Mouse (Mus musculus): ENCODE results near the gene Sh3kbp1. TPM values are rescaled to one million over a fixed set of nuclear protein-coding genes. Genes with fewer than 3 reads are reported as not detected.

Sh3kbp1 gene
- polyA plus RNA-seq, 1 experiment from 2014 or later: 35.0 TPM

DNA sequence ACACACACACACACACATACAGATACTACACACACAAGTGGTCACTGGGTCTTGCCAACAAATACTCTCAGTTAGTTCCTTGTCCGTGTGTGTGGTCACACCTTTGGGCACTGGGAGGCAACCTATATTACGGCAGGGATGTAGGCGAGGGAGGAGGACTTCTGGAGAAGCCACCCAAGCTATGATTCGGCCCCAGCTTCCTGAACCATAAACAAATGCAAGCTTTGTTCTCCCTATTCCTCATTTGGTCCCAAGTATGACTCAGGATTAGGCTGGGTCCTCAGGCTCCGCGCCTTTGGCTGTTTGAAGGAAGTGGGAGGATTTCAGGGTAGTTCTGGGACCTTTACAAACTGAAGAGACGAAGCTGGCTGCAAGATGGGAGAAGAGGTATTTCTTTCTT lies 213.2 kb downstream of the Sh3kbp1 start:
- H3K27me3 ChIP-seq (ENCODE audit: control insufficient read depth, insufficient read depth, low read length): no peaks in the 10 kb centered on the region
- H3K4me1 ChIP-seq (ENCODE audit: control insufficient read depth, insufficient read depth, low read length): no peaks in the 10 kb centered on the region
- no peak overlapping the region for H3K9ac ChIP-seq (replicated peaks; ENCODE audit: low read depth, low read length)
- H3K27ac ChIP-seq (ENCODE audit: low read length): no peak overlapping the region
- WGBS: 60% methylated on average over 7 of the region's 7 CpGs
- no peaks in the 10 kb centered on the region for H3K36me3 ChIP-seq (ENCODE audit: control insufficient read depth, insufficient read depth, low read length)
- H3K9me3 ChIP-seq (ENCODE audit: control insufficient read depth, low read depth, low read length): no peaks in the 10 kb centered on the region
- ATAC-seq (ENCODE audit: insufficient number of reproducible peaks, insufficient read depth, low FRiP score, low read depth): no peak
- H3K4me3 ChIP-seq (ENCODE audit: low read depth, low read length): no peak overlapping the region
- H3K4me2 ChIP-seq (replicated peaks; ENCODE audit: low read depth, low read length): no peak overlapping the region

DNA sequence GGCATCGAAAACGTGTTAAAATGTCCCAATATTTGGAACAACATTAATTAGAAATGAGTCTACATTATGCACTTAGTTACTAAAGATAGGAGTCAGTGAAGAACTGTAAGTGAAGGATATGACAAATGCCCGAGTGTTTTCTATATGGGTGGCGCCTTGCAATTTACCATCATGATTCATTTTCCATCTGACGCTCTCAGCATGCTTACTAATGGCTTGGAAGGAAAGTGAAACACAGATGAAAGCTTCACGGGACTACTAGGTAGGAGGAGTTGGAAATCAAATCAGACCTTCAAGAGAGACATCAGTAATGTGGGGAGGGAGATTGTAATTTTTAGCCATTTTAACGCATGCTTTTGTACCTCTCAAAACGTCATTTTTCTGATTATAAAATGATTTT lies 223.7 kb downstream of the Sh3kbp1 start:
- Histone ChIP-seq H3K27ac (ENCODE audit: low read length) (no peak overlapping the region), H3K27me3 (ENCODE audit: control insufficient read depth, insufficient read depth, low read length) (no peaks in the 10 kb centered on the region), H3K4me2 (replicated peaks; ENCODE audit: low read depth, low read length) (no peak overlapping the region), H3K9me3 (ENCODE audit: control insufficient read depth, low read depth, low read length) (no peaks in the 10 kb centered on the region), H3K4me1 (ENCODE audit: control insufficient read depth, insufficient read depth, low read length) (no peaks in the 10 kb centered on the region), H3K4me3 (ENCODE audit: low read depth, low read length) (no peak overlapping the region), H3K36me3 (ENCODE audit: control insufficient read depth, insufficient read depth, low read length) (no peaks in the 10 kb centered on the region), H3K9ac (replicated peaks; ENCODE audit: low read depth, low read length) (no peak overlapping the region)
- no peak for ATAC-seq (ENCODE audit: insufficient number of reproducible peaks, insufficient read depth, low FRiP score, low read depth)
- WGBS: 77% methylated on average over 8 of the region's 8 CpGs

GRCm38 (mm10) chrX:159856866-159857265 lies 229.8 kb downstream of the Sh3kbp1 start:
- H3K27me3 ChIP-seq (ENCODE audit: control insufficient read depth, insufficient read depth, low read length): no peaks in the 10 kb centered on the region
- no peak for ATAC-seq (ENCODE audit: insufficient number of reproducible peaks, insufficient read depth, low FRiP score, low read depth)
- no peak overlapping the region for H3K27ac ChIP-seq (ENCODE audit: low read length)
- H3K4me2 ChIP-seq (replicated peaks; ENCODE audit: low read depth, low read length): no peak overlapping the region
- WGBS: 89% methylated on average over 1 of the region's 1 CpGs
- no peaks in the 10 kb centered on the region for H3K4me1 ChIP-seq (ENCODE audit: control insufficient read depth, insufficient read depth, low read length)
- H3K4me3 ChIP-seq (ENCODE audit: low read depth, low read length): no peak overlapping the region
- no peaks in the 10 kb centered on the region for H3K36me3 ChIP-seq (ENCODE audit: control insufficient read depth, insufficient read depth, low read length)
- H3K9me3 ChIP-seq (ENCODE audit: control insufficient read depth, low read depth, low read length): no peaks in the 10 kb centered on the region
- no peak overlapping the region for H3K9ac ChIP-seq (replicated peaks; ENCODE audit: low read depth, low read length)

GRCm38 (mm10) chrX:159858126-159858525 lies 231.1 kb downstream of the Sh3kbp1 start:
- Histone ChIP-seq H3K9me3 (ENCODE audit: control insufficient read depth, low read depth, low read length) (no peaks in the 10 kb centered on the region), H3K9ac (replicated peaks; ENCODE audit: low read depth, low read length) (no peak overlapping the region), H3K27me3 (ENCODE audit: control insufficient read depth, insufficient read depth, low read length) (no peaks in the 10 kb centered on the region), H3K36me3 (ENCODE audit: control insufficient read depth, insufficient read depth, low read length) (no peaks in the 10 kb centered on the region), H3K4me1 (ENCODE audit: control insufficient read depth, insufficient read depth, low read length) (no peaks in the 10 kb centered on the region), H3K4me3 (ENCODE audit: low read depth, low read length) (no peak overlapping the region), H3K4me2 (replicated peaks; ENCODE audit: low read depth, low read length) (no peak overlapping the region), H3K27ac (ENCODE audit: low read length) (no peak overlapping the region)
- 64% methylated on average over 1 of the region's 1 CpGs for WGBS
- no peak for ATAC-seq (ENCODE audit: insufficient number of reproducible peaks, insufficient read depth, low FRiP score, low read depth)

- WGBS: 60% methylated on average over 3 of the region's 3 CpGs
- Histone ChIP-seq H3K4me1 (ENCODE audit: control insufficient read depth, insufficient read depth, low read length) (no peaks in the 10 kb centered on the region), H3K9ac (replicated peaks; ENCODE audit: low read depth, low read length) (no peak overlapping the region), H3K36me3 (ENCODE audit: control insufficient read depth, insufficient read depth, low read length) (no peaks in the 10 kb centered on the region), H3K27ac (ENCODE audit: low read length) (no peak overlapping the region), H3K4me3 (ENCODE audit: low read depth, low read length) (no peak overlapping the region), H3K27me3 (ENCODE audit: control insufficient read depth, insufficient read depth, low read length) (no peaks in the 10 kb centered on the region), H3K9me3 (ENCODE audit: control insufficient read depth, low read depth, low read length) (no peaks in the 10 kb centered on the region), H3K4me2 (replicated peaks; ENCODE audit: low read depth, low read length) (no peak overlapping the region)
- no peak for ATAC-seq (ENCODE audit: insufficient number of reproducible peaks, insufficient read depth, low FRiP score, low read depth)
Observed at GRCm38 (mm10) chrX:159860841-159861530, 233.9 kb downstream of the Sh3kbp1 start.

DNA sequence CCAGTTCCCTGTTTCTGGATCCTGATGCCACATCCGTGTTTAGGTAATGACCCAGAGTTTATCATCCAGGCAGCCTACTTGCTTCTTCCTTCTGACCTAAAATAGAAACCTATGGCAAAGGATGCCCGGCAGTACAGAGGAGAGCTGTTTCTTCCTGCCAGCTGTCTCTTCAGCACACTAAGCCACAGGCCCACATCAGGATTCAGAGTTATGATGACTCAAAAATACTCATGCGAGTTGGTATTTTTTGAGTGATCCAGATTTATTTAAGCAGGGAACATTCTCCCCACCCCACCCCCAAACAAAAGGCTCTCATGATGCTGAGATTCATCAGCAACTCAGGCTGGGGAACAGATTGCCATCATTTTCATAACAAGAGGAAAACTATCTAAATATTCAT lies 240.6 kb downstream of the Sh3kbp1 start:
- Histone ChIP-seq H3K9me3 (ENCODE audit: control insufficient read depth, low read depth, low read length) (no peaks in the 10 kb centered on the region), H3K4me3 (ENCODE audit: low read depth, low read length) (no peak overlapping the region), H3K4me2 (replicated peaks; ENCODE audit: low read depth, low read length) (no peak overlapping the region), H3K36me3 (ENCODE audit: control insufficient read depth, insufficient read depth, low read length) (no peaks in the 10 kb centered on the region), H3K27ac (ENCODE audit: low read length) (no peak overlapping the region), H3K27me3 (ENCODE audit: control insufficient read depth, insufficient read depth, low read length) (no peaks in the 10 kb centered on the region), H3K4me1 (ENCODE audit: control insufficient read depth, insufficient read depth, low read length) (no peaks in the 10 kb centered on the region), H3K9ac (replicated peaks; ENCODE audit: low read depth, low read length) (no peak overlapping the region)
- ATAC-seq (ENCODE audit: insufficient number of reproducible peaks, insufficient read depth, low FRiP score, low read depth): no peak
- 64% methylated on average over 3 of the region's 3 CpGs for WGBS

DNA sequence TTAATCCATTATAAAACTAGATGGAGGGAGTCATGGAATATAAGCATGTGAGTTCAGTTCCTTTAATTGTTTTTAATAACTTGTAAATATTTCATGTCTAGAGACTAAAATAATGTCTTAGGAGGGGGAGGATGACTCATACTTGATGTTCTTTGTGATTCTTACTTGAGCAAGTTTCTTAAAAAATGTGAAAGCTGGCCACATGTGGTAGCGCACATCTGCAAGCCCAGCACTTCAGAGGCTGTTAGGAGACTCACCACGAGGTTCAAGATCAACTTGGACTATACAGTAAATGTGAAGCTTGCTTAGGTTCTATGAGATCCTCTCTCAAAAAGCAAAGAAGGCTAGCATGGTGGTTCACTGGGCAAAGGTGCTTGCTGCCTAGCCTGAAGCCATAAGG lies 245.4 kb downstream of the Sh3kbp1 start:
- no peak overlapping the region for H3K9ac ChIP-seq (replicated peaks; ENCODE audit: low read depth, low read length)
- H3K36me3 ChIP-seq (ENCODE audit: control insufficient read depth, insufficient read depth, low read length): no peaks in the 10 kb centered on the region
- no peaks in the 10 kb centered on the region for H3K4me1 ChIP-seq (ENCODE audit: control insufficient read depth, insufficient read depth, low read length)
- no peak for ATAC-seq (ENCODE audit: insufficient number of reproducible peaks, insufficient read depth, low FRiP score, low read depth)
- WGBS: 73% methylated on average over 2 of the region's 2 CpGs
- no peak overlapping the region for H3K27ac ChIP-seq (ENCODE audit: low read length)
- no peak overlapping the region for H3K4me2 ChIP-seq (replicated peaks; ENCODE audit: low read depth, low read length)
- no peaks in the 10 kb centered on the region for H3K9me3 ChIP-seq (ENCODE audit: control insufficient read depth, low read depth, low read length)
- H3K27me3 ChIP-seq (ENCODE audit: control insufficient read depth, insufficient read depth, low read length): no peaks in the 10 kb centered on the region
- no peak overlapping the region for H3K4me3 ChIP-seq (ENCODE audit: low read depth, low read length)

DNA sequence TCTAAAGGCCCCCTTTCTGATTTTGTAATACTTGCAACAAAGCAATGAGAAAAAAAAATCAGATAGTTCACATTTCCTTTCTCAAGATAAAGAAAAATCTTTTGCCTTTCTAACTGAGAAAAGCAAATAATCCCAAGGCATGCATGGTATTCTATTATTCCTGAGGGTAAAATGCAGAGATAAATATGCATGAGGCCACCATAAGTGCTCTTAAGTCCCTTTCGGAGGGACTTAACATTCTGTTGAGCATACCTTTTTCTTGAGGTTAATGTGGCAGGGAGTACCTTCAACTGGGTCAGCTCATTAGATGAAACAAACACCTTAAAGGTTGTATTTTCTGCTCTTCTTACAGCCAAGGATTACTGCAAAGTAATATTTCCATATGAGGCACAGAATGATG lies 250.7 kb downstream of the Sh3kbp1 start:
- no peak overlapping the region for H3K27ac ChIP-seq (ENCODE audit: low read length)
- no peak overlapping the region for H3K4me2 ChIP-seq (replicated peaks; ENCODE audit: low read depth, low read length)
- no peak overlapping the region for H3K4me3 ChIP-seq (ENCODE audit: low read depth, low read length)
- no peaks in the 10 kb centered on the region for H3K4me1 ChIP-seq (ENCODE audit: control insufficient read depth, insufficient read depth, low read length)
- H3K36me3 ChIP-seq (ENCODE audit: control insufficient read depth, insufficient read depth, low read length): no peaks in the 10 kb centered on the region
- ATAC-seq (ENCODE audit: insufficient number of reproducible peaks, insufficient read depth, low FRiP score, low read depth): no peak
- WGBS: 55% methylated on average over 1 of the region's 1 CpGs
- H3K27me3 ChIP-seq (ENCODE audit: control insufficient read depth, insufficient read depth, low read length): no peaks in the 10 kb centered on the region
- no peaks in the 10 kb centered on the region for H3K9me3 ChIP-seq (ENCODE audit: control insufficient read depth, low read depth, low read length)
- H3K9ac ChIP-seq (replicated peaks; ENCODE audit: low read depth, low read length): no peak overlapping the region

DNA sequence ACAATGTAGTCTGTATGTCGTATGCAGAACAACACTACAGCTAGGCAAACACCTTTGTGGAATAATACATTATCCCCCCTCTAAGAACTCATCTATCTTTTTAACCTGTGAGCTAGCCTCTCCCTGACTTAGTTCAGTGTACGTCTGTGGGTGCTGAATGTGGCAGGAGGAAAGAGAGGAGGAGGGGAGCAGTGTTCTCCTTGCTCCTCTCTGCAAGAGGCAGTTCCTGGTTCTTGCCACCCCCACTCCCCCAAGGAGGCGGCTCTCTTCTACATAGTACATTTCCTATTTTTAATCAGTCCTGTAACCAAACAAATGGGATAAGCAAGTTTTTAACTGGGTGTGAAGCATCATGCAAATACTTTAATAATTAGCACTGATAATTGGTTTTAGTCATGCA lies 252.4 kb downstream of the Sh3kbp1 start:
- no peak overlapping the region for H3K27ac ChIP-seq (ENCODE audit: low read length)
- no peak for ATAC-seq (ENCODE audit: insufficient number of reproducible peaks, insufficient read depth, low FRiP score, low read depth)
- H3K4me2 ChIP-seq (replicated peaks; ENCODE audit: low read depth, low read length): no peak overlapping the region
- WGBS: 63% methylated on average over 3 of the region's 3 CpGs
- H3K36me3 ChIP-seq (ENCODE audit: control insufficient read depth, insufficient read depth, low read length): no peaks in the 10 kb centered on the region
- no peaks in the 10 kb centered on the region for H3K4me1 ChIP-seq (ENCODE audit: control insufficient read depth, insufficient read depth, low read length)
- no peak overlapping the region for H3K4me3 ChIP-seq (ENCODE audit: low read depth, low read length)
- no peak overlapping the region for H3K9ac ChIP-seq (replicated peaks; ENCODE audit: low read depth, low read length)
- no peaks in the 10 kb centered on the region for H3K9me3 ChIP-seq (ENCODE audit: control insufficient read depth, low read depth, low read length)
- H3K27me3 ChIP-seq (ENCODE audit: control insufficient read depth, insufficient read depth, low read length): no peaks in the 10 kb centered on the region

Measured in stomach, embryonic 14.5 days (tissue).